Mouse (Mus musculus): ENCODE data around the gene Socs7.
A peak's percentile ranks its signal among the peaks of the same experiment; 100 is the strongest.

Socs7 gene

DNA sequence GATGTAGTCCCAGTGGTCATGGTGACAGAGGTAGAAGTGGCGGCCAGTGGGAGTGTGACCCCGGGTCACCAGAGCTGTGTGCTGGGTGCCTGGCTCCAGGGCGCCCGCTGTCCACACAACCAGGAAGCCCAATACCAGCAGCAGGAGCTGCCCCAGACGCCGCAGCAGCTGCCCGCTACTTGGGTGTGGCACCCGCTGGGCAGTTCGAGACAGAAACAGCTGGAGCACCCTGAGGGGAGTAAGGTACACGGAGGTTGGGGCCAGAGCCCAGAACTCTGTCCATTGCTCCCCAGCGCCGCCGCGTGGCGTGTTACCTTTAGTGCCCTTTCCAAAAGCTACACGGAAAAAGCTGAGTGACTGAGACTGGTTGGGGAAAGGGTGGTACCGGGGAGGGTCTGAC lies 18.7 kb upstream of the Socs7 start:
- no peak for DNase-seq (ENCODE audit: low spot score)

DNA sequence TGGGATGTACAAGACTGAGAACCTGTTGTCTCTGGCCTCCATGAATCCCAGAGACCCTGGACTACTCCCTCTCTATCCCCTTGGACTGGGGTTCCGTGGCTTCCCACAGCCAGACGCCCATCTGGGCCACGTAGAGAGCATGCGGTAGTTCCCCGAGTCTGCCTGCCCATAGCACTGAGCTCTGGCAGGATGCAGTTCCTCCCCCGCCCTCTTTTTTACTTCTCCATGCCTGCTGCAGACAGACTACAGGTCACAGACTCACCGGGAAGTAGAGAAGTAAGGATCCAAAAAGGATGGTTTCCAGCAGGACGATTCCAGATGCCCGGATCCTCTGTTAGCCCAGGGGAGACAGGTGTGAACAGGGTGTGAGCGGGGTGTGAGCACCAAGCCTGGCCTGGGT lies 16.9 kb upstream of the Socs7 start:
- no peak for DNase-seq (ENCODE audit: low spot score)

DNA sequence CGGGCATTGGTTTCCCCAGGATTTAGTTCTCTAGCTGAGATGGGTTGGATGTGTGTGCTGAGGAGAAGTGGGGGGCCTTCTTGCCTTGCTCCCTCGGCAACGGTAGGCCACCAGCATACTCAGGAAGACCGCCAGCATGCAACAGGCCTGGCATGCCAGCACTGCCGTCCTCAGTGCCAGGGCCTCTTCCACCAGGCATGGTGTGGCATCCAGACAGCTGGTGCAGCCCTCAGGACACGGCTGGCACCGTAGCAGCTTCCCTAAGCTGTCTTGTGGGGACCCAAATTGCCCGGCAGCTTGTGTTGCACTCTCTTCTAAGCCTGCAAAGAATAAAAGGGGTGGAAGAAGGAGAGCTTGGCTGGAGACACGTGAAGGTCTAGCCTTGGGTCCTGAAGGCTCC lies 16.0 kb upstream of the Socs7 start:
- no peak for DNase-seq (ENCODE audit: low spot score)

DNA sequence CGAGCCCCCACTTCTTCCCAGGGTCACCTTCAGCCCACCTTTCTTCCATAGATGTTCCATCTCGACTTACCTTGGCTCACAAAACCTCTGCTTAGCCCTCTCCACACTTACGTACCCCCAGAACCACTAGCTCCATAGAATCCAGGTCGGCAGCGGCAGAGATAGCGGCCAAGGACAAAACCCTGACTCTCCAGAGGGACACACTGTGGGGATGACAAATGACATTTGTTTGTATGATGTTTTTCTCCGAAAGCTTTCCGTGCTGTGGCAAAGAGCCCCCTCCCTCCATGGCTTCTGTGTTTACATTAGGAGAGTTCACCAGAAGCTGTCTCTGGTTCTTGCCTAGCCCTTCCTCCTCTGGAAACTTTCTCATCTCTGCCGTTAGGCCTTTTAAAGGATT lies 15.1 kb upstream of the Socs7 start:
- no peak for DNase-seq (ENCODE audit: low spot score)

- DNase-seq (ENCODE audit: low spot score) = no peak
Measured at GRCm38 (mm10) chr11:97350035-97350434, 12.3 kb upstream of the Socs7 start.

DNA sequence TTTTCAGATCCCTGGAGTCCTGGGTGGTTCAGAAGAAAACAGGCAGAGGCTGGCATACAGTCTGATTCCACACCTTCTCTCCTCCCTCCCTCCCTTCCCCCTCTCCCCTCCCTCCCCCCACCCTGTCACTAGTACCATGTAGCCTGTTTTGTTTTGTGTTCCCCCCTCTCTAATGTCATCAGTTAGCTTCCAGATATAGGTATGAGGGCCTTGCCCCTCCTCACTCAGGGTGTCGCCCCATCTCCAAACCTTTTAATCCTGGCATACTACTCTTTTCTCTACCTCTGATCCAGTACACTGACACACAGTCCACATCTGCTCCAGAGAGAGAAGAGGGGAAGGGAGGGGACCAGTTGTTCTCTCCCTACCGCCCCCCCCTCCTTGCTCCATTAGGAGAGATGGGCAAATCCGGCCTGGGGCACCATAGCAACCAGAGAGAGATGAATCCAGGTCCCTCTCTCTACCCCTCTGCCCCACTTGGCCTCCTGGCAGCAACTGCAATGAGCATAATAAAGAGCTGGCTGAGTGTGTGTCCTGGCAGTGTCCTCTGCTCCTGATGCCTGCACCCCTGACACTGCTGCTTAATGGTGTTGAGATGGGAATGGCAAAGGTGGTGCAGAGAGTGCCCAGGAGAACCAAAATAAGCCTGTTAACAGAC lies 10.2 kb upstream of the Socs7 start, which contains the start of gene Gpr179:
TSS of gene Gpr179 (minus strand) at position 51 of the 658 bp plus-strand sequence.
- no peak for DNase-seq (ENCODE audit: low spot score)

- no peak for DNase-seq (ENCODE audit: low spot score)
Measured at GRCm38 (mm10) chr11:97352935-97353597, 9.3 kb upstream of the Socs7 start.

- no peak for DNase-seq (ENCODE audit: low spot score)
Measured at GRCm38 (mm10) chr11:97354646-97355045, 7.7 kb upstream of the Socs7 start.

DNA sequence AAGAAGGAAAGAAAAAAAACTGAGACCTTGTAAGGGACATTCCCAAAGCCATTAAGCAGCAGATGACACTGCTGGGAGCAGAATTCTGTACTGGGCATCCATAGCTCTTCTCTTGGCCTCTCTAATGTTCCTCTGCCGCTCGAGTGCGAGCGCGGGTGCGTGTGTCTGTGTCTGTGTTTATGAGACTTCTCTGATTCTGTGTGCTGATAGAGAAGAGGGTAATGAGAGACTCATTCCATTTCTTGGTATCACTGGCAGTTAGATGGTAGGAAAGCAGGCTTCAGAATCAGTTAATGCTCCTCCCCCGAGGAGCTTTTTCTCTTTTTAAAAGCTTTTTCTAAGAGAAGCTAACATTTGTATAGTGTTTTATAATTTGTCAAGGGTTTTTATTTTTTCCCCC lies 7.1 kb upstream of the Socs7 start:
- DNase-seq (ENCODE audit: low spot score) = no peak

DNA sequence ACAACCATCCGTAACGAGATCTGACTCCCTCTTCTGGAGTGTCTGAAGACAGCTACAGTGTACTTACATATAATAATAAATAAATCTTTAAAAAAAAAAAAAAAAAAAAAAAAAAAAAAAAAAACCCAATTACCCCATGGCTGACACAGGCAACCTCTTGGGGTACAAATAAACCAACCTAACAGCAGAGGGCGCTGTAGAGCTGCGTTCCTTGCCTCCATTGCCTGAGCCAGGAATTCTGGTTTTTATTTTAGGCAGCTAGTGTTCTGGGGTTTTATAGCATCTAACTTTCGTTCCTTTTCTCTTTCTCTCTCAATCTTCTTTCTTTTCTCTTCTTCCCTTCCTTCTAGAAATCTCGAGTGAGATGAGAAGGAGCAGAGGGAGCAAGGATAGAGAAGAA lies 4.7 kb upstream of the Socs7 start:
- DNase-seq (ENCODE audit: low spot score) = peak; percentile 93

GRCm38 (mm10) chr11:97362649-97362942 lies 245 bp downstream of the Socs7 start:
- peak; percentile 41 for DNase-seq (ENCODE audit: low spot score)

DNA sequence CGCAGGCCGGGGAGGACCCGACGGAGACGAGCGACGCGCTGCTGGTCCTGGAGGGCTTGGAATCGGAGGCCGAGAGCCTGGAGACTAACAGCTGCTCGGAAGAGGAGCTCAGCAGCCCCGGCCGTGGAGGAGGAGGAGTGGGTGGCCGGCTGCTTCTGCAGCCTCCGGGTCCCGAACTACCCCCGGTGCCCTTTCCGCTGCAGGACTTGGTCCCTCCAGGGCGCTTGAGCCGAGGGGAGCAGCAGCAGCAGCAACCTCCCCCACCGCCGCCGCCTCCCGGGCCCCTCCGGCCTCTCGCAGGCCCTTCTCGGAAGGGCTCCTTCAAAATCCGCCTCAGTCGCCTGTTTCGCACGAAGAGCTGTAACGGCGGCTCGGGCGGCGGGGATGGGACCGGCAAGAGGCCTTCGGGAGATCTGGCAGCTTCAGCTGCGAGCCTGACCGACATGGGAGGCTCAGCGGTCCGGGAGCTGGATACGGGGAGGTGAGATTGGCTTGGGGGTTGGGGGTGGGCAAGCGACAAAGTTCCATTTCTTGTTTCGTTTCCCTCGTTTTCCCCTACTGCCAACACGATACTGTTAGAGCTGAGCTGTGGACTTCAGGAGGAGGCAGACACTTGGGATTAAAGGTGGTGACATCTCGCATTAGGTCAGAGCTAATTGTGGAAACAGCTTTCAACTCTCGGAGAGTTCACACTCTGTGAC lies 742 bp downstream of the Socs7 start:
- DNase-seq (ENCODE audit: low spot score) = peak; percentile 40

- peak; percentile 50 for DNase-seq (ENCODE audit: low spot score)
Measured at GRCm38 (mm10) chr11:97363644-97363995, 1.3 kb downstream of the Socs7 start.

DNA sequence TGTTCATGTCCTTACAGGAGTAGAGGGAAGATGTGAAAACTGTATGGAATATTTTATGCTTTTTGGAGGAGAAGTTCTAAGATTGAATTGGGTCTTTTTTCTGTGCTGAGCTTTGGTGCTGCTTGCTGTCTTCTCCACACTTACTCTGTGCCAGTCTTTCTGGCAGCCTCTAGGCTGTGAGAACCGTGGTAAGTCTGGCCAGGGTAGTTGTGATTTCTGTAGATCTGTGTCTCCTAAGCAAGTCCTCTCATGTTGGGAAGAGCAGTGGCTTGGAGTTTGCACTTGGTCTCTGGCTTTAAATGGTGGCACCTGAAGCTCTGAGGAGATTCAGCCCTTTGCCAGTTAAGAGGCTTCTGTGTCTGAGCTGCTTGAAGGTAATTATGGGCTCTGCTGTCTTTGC lies 3.2 kb downstream of the Socs7 start:
- no peak for DNase-seq (ENCODE audit: low spot score)

DNA sequence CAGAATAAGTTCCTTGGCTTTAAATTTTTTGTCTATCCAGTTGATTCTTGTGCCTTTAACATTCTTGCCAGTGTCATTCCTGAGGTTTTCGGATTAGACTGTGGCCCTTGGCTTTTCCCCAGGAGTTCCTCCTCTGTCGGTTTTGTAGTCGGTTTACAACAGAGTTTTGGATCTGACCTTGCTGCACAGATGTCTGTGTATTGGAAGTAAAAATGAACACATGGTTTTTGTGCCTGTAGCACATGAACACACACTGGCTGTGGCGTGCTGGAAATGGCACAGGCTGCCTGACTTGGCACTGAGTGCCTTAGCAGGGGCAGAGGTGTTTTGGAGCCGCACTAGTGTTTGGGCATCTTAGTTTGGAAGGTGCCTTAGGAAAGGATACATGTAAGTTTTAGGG lies 6.2 kb downstream of the Socs7 start:
- DNase-seq (ENCODE audit: low spot score) = no peak

- no peak for DNase-seq (ENCODE audit: low spot score)
Measured at GRCm38 (mm10) chr11:97370329-97371091, 8.2 kb downstream of the Socs7 start.

DNA sequence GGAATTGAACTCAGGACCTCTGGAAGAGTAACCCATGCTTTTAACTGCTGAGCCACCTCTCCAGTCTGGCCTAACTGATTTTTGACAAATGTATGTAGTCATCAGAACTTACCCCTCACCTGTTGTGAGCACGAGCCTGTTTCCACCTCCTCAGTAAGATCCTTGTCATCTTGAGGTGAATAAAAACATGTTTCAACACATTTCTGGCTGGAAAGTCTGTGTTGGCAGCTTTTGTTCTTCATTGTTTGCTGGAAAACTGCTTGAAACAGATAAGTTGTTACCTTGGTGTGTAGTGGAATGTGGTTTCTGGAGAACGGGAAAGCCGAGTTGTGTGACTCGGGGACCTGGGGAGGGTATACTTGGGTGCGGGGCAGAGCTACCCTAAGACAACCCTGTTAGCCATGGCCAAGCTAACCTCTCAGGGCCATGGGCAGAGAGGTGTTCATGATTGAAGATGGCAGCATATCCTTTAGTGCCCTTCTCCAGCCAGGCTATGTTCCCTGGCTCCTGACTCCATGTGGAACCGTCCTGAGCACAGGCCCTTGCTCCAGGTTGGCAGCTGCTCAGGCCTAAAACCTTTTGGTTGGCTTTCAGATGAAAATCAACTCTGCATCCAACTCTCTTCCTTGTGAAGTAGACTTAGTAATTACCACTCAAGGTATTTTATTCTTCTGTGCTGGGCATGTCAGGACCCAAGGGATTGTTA lies 10.0 kb downstream of the Socs7 start:
- DNase-seq (ENCODE audit: low spot score) = no peak

- DNase-seq (ENCODE audit: low spot score) = no peak
Measured at GRCm38 (mm10) chr11:97373402-97373801, 11.1 kb downstream of the Socs7 start.

- DNase-seq (ENCODE audit: low spot score) = no peak
Measured at GRCm38 (mm10) chr11:97380036-97380435, 17.7 kb downstream of the Socs7 start.

- no peak for DNase-seq (ENCODE audit: low spot score)
Measured at GRCm38 (mm10) chr11:97383017-97383416, 20.7 kb downstream of the Socs7 start.

DNA sequence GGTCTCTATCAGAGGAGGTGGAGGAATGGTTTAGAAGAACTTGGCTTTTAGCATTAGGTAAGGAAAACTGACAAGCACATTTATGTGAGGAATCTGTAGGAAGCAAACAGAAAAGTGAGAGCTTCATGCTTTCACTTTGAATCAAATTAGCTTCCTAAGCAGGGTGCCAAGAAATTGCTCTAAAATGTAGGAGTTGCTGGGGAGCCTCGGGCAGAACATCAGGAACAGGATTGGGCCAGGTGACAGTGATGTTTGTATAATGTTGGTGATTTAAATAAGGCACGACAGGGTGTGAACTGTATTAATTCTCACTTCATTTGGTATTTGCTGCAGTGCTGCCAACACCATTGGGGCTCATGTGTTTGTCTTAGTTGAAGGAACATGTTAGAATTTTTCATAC lies 21.4 kb downstream of the Socs7 start:
- no peak for DNase-seq (ENCODE audit: low spot score)

DNA sequence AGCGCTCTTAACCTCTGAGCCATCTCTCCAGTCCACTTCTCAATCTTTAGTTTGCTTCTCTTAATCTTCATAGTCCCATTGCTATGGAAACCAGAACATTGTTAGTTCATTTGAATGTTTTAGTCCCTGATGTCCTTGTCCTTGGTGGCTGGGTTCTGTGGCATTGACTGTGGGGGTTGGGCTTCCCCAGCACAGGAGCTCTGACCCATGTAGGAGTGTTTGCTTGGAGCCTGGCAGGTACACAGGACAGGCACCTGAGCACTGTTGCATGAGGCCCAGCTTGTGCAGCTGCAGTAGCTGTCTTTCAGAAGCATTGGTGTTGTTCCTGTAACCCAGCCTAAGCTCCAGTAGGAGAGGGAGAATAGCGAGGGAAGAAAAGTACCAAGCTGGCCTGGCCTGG lies 25.5 kb downstream of the Socs7 start:
- no peak for DNase-seq (ENCODE audit: low spot score)
